Mouse (Mus musculus): ENCODE data around the gene Lypd6. TPM values are rescaled to one million over a fixed set of nuclear protein-coding genes. Genes with fewer than 3 reads are reported as not detected.

The Lypd6 gene
- polyA plus RNA-seq, 1 experiment from 2014 or later: 0.65 TPM

- Histone ChIP-seq H3K9me3 (replicated peaks; ENCODE audit: control insufficient read depth, low read length) (no peaks in the 10 kb centered on the region), H3K4me2 (ENCODE audit: low read depth, low read length) (no peak overlapping the region), H3K27me3 (ENCODE audit: control insufficient read depth, insufficient read depth, low read depth, low read length) (no peaks in the 10 kb centered on the region), H3K4me1 (ENCODE audit: control insufficient read depth, low read depth, low read length) (no peaks in the 10 kb centered on the region), H3K9ac (ENCODE audit: low read depth, low read length) (no peak overlapping the region), H3K27ac (ENCODE audit: low read length) (no peak overlapping the region), H3K4me3 (ENCODE audit: low read depth, low read length) (no peak overlapping the region), H3K36me3 (ENCODE audit: control insufficient read depth, insufficient read depth) (no peaks in the 10 kb centered on the region)
- ATAC-seq (ENCODE audit: low read depth): no peak
- 63% methylated on average over 12 of the region's 12 CpGs for WGBS (ENCODE audit: insufficient replicate concordance)
Measured at GRCm38 (mm10) chr2:50173730-50174528, 107.7 kb downstream of the Lypd6 start.

- Histone ChIP-seq H3K27me3 (ENCODE audit: control insufficient read depth, insufficient read depth, low read depth, low read length) (no peaks in the 10 kb centered on the region), H3K9me3 (replicated peaks; ENCODE audit: control insufficient read depth, low read length) (no peaks in the 10 kb centered on the region), H3K4me1 (ENCODE audit: control insufficient read depth, low read depth, low read length) (no peaks in the 10 kb centered on the region), H3K9ac (ENCODE audit: low read depth, low read length) (no peak overlapping the region), H3K36me3 (ENCODE audit: control insufficient read depth, insufficient read depth) (no peaks in the 10 kb centered on the region), H3K4me2 (ENCODE audit: low read depth, low read length) (no peak overlapping the region), H3K27ac (ENCODE audit: low read length) (no peak overlapping the region), H3K4me3 (ENCODE audit: low read depth, low read length) (no peak overlapping the region)
- no peak for ATAC-seq (ENCODE audit: low read depth)
- WGBS (ENCODE audit: insufficient replicate concordance): 50% methylated on average over 4 of the region's 4 CpGs
Measured at GRCm38 (mm10) chr2:50175709-50176108, 109.5 kb downstream of the Lypd6 start.

DNA sequence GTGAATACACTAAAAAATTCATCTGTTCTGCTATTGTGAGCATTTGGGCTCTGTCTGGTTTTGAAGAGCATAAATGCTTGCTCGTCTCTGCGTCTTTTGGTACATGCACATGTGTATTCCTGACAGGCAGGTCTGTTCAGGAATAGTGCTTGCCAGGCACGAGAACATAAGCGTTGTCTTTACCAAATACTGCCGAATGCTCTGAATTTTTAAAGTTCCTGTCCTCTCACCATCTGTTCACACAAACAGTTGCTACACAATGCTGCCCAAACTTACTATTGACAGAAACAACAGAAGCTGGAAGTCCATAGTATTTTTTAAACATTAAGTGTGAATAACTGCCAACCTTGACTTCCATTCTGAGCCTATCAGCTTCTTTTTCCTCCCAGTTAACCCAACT lies 112.9 kb downstream of the Lypd6 start:
- H3K27ac ChIP-seq (ENCODE audit: low read length): no peak overlapping the region
- no peak for ATAC-seq (ENCODE audit: low read depth)
- WGBS (ENCODE audit: insufficient replicate concordance): 65% methylated on average over 5 of the region's 5 CpGs

GRCm38 (mm10) chr2:50180423-50180822 lies 114.2 kb downstream of the Lypd6 start:
- WGBS (ENCODE audit: insufficient replicate concordance): 68% methylated on average over 3 of the region's 3 CpGs
- Histone ChIP-seq H3K36me3 (ENCODE audit: control insufficient read depth, insufficient read depth) (no peaks in the 10 kb centered on the region), H3K27ac (ENCODE audit: low read length) (no peak overlapping the region), H3K27me3 (ENCODE audit: control insufficient read depth, insufficient read depth, low read depth, low read length) (no peaks in the 10 kb centered on the region), H3K4me1 (ENCODE audit: control insufficient read depth, low read depth, low read length) (no peaks in the 10 kb centered on the region), H3K4me2 (ENCODE audit: low read depth, low read length) (no peak overlapping the region), H3K9ac (ENCODE audit: low read depth, low read length) (no peak overlapping the region), H3K9me3 (replicated peaks; ENCODE audit: control insufficient read depth, low read length) (no peaks in the 10 kb centered on the region), H3K4me3 (ENCODE audit: low read depth, low read length) (no peak overlapping the region)
- ATAC-seq (ENCODE audit: low read depth): no peak

More for the DNA sequence above, 112.9 kb downstream of the Lypd6 start:
- Histone ChIP-seq H3K4me2 (ENCODE audit: low read depth, low read length) (no peak overlapping the region), H3K27me3 (ENCODE audit: control insufficient read depth, insufficient read depth, low read depth, low read length) (no peaks in the 10 kb centered on the region), H3K9ac (ENCODE audit: low read depth, low read length) (no peak overlapping the region), H3K36me3 (ENCODE audit: control insufficient read depth, insufficient read depth) (no peaks in the 10 kb centered on the region), H3K4me1 (ENCODE audit: control insufficient read depth, low read depth, low read length) (no peaks in the 10 kb centered on the region), H3K4me3 (ENCODE audit: low read depth, low read length) (no peak overlapping the region), H3K9me3 (replicated peaks; ENCODE audit: control insufficient read depth, low read length) (no peaks in the 10 kb centered on the region)

DNA sequence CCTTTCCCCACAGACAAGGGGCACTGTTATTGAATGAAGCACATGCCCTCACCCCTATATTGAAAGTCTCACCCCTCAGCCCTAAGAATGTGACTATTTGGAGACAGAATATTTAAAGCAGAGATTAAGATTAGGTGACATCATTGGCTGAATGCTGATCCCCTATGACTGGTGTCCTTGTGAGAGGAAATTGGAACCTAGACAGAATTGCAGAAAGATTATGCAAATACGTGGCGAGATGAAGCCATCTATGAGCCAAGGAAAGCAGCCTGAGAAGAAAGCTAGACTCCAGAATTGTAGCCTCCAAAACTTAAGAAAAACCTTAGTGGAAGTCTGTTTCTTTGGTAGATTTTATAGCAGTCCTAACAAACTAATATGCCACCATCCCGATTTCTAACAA lies 115.1 kb downstream of the Lypd6 start:
- 63% methylated on average over 3 of the region's 3 CpGs for WGBS (ENCODE audit: insufficient replicate concordance)
- Histone ChIP-seq H3K27ac (ENCODE audit: low read length) (no peak overlapping the region), H3K27me3 (ENCODE audit: control insufficient read depth, insufficient read depth, low read depth, low read length) (no peaks in the 10 kb centered on the region), H3K9ac (ENCODE audit: low read depth, low read length) (no peak overlapping the region), H3K36me3 (ENCODE audit: control insufficient read depth, insufficient read depth) (no peaks in the 10 kb centered on the region), H3K4me3 (ENCODE audit: low read depth, low read length) (no peak overlapping the region), H3K4me2 (ENCODE audit: low read depth, low read length) (no peak overlapping the region), H3K4me1 (ENCODE audit: control insufficient read depth, low read depth, low read length) (no peaks in the 10 kb centered on the region), H3K9me3 (replicated peaks; ENCODE audit: control insufficient read depth, low read length) (no peaks in the 10 kb centered on the region)
- ATAC-seq (ENCODE audit: low read depth): no peak

GRCm38 (mm10) chr2:50186711-50187405 lies 120.6 kb downstream of the Lypd6 start:
- Histone ChIP-seq H3K9me3 (replicated peaks; ENCODE audit: control insufficient read depth, low read length) (no peaks in the 10 kb centered on the region), H3K4me3 (ENCODE audit: low read depth, low read length) (no peak overlapping the region), H3K9ac (ENCODE audit: low read depth, low read length) (no peak overlapping the region), H3K36me3 (ENCODE audit: control insufficient read depth, insufficient read depth) (no peaks in the 10 kb centered on the region), H3K4me1 (ENCODE audit: control insufficient read depth, low read depth, low read length) (no peaks in the 10 kb centered on the region), H3K27ac (ENCODE audit: low read length) (no peak overlapping the region), H3K27me3 (ENCODE audit: control insufficient read depth, insufficient read depth, low read depth, low read length) (no peaks in the 10 kb centered on the region), H3K4me2 (ENCODE audit: low read depth, low read length) (no peak overlapping the region)
- WGBS (ENCODE audit: insufficient replicate concordance): 37% methylated on average over 12 of the region's 12 CpGs
- no peak for ATAC-seq (ENCODE audit: low read depth)

DNA sequence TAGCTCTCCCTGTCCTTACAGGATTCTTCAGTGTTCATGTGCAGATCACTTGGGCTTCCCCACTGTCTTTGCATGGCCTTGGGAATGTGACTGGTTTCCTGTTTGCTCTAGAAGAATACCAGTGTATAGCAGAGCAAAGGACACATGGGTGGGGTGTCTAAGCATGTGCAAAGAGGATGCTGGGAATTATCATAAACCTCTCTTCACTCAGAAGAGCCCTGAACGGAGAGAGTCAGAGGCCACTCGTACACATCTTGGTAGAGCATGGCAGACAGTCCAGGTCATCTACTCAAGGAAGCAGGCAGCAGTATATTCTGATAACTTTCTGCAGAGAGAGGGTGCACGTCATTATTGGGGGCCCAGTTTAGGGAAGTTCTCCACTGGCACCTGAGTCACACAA lies 122.6 kb downstream of the Lypd6 start:
- 54% methylated on average over 3 of the region's 3 CpGs for WGBS (ENCODE audit: insufficient replicate concordance)
- no peak overlapping the region for H3K9ac ChIP-seq (ENCODE audit: low read depth, low read length)
- no peaks in the 10 kb centered on the region for H3K27me3 ChIP-seq (ENCODE audit: control insufficient read depth, insufficient read depth, low read depth, low read length)
- no peaks in the 10 kb centered on the region for H3K9me3 ChIP-seq (replicated peaks; ENCODE audit: control insufficient read depth, low read length)
- H3K36me3 ChIP-seq (ENCODE audit: control insufficient read depth, insufficient read depth): no peaks in the 10 kb centered on the region
- H3K4me2 ChIP-seq (ENCODE audit: low read depth, low read length): no peak overlapping the region
- H3K27ac ChIP-seq (ENCODE audit: low read length): no peak overlapping the region
- no peak overlapping the region for H3K4me3 ChIP-seq (ENCODE audit: low read depth, low read length)
- no peaks in the 10 kb centered on the region for H3K4me1 ChIP-seq (ENCODE audit: control insufficient read depth, low read depth, low read length)
- ATAC-seq (ENCODE audit: low read depth): no peak

DNA sequence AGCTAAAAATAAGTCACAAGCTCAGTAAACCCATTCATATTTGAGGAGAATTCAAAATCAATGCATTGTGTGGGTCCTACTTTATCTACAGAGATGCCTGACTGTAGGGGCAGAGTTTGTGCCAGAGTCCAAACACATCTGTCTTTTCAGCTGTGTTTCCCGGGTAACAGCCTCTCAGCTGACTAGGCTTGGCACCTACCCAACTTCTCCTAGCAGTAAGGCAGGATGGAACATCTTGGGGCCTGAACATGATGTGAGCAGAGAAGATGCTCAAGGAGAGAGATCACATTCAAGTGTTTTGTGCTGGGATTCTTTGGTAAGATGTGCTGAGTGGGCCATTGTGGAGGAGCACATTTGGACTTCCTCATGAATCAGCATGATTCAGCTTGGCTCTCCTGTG lies 130.5 kb downstream of the Lypd6 start:
- Histone ChIP-seq H3K36me3 (ENCODE audit: control insufficient read depth, insufficient read depth) (no peaks in the 10 kb centered on the region), H3K27ac (ENCODE audit: low read length) (no peak overlapping the region), H3K9ac (ENCODE audit: low read depth, low read length) (no peak overlapping the region), H3K27me3 (ENCODE audit: control insufficient read depth, insufficient read depth, low read depth, low read length) (no peaks in the 10 kb centered on the region), H3K9me3 (replicated peaks; ENCODE audit: control insufficient read depth, low read length) (no peaks in the 10 kb centered on the region), H3K4me3 (ENCODE audit: low read depth, low read length) (no peak overlapping the region), H3K4me1 (ENCODE audit: control insufficient read depth, low read depth, low read length) (no peaks in the 10 kb centered on the region), H3K4me2 (ENCODE audit: low read depth, low read length) (no peak overlapping the region)
- 53% methylated on average over 1 of the region's 1 CpGs for WGBS (ENCODE audit: insufficient replicate concordance)
- ATAC-seq (ENCODE audit: low read depth): no peak

- no peak overlapping the region for H3K4me3 ChIP-seq (ENCODE audit: low read depth, low read length)
- H3K4me2 ChIP-seq (ENCODE audit: low read depth, low read length): no peak overlapping the region
- no peaks in the 10 kb centered on the region for H3K36me3 ChIP-seq (ENCODE audit: control insufficient read depth, insufficient read depth)
- H3K4me1 ChIP-seq (ENCODE audit: control insufficient read depth, low read depth, low read length): no peaks in the 10 kb centered on the region
- H3K27ac ChIP-seq (ENCODE audit: low read length): no peak overlapping the region
- no peak for ATAC-seq (ENCODE audit: low read depth)
- H3K27me3 ChIP-seq (ENCODE audit: control insufficient read depth, insufficient read depth, low read depth, low read length): no peaks in the 10 kb centered on the region
- no peaks in the 10 kb centered on the region for H3K9me3 ChIP-seq (replicated peaks; ENCODE audit: control insufficient read depth, low read length)
- H3K9ac ChIP-seq (ENCODE audit: low read depth, low read length): no peak overlapping the region
- 63% methylated on average over 4 of the region's 4 CpGs for WGBS (ENCODE audit: insufficient replicate concordance)
Measured at GRCm38 (mm10) chr2:50197801-50198200, 131.6 kb downstream of the Lypd6 start.
